Mouse (Mus musculus) kidney, postnatal 14 days (tissue): Measurements from ENCODE around the gene Gm29609.

Source experiments
- DNase-seq: peaks from one replicate; pipeline ENCODE4 v3.0.0; 2022; ENCODE audit warnings: mixed read lengths

Gm29609 gene

DNA sequence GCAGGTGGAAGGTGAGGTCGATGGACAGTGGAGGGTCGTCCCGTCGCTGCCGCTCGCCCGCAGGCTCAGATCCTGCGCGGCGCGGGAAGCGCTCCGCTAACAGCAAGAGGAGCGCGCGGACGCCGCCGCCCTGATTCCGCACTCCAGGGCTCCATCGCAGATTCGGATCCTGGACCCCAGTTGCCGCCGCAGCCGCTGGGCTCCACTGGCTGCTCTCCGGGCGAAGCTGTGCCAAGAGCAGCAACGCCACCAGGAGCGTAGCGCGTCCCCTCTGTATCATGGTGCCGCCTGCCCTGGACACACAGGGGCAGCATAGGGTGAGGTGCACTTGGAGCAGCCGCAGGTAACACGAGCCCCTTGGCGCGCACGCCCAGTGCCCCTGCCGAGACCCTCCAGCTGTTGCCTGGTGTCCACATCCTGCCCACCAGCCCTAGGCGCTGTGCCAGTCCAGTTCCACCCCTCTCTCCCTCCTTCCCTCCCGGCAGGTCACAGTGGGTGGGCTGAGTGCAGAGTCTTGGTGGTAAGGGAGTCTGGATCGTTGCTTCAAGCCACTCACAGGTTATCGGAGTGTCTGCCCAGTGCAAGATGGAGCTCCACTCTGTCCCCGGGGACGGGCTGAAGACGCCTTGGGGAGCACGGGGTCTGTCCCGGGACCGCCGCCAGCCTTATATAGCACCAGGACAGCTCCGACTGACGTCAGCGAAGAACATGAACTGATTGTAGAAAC is 41.3 kb downstream of the Gm29609 start, which contains the start of gene Ucn:
Gene Ucn, minus strand, starts transcription at position 589 of the 727 bp plus-strand sequence.
- no peak for DNase-seq

DNA sequence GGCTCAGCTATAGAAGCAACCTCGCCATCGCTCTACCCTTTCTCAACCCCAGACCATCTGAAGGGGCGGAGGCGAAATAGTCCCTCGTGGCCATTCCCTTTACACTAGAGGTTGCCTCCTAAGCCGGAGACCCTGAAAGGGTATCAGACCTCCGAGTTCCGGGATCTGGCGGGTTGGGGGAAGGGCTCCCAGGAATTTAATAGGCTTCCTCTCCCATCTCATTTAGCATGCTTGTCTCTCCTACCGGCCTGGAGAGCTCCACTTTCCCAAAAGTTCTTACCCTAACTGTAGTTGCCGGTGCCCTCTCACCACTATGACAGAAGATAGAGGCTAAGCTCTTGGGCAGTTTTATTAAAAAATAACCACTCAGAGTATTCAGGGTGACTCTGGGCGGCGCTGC is 42.1 kb downstream of the Gm29609 start:
- DNase-seq: no peak

GRCm38 (mm10) chr5:31136730-31137424 is 42.8 kb downstream of the Gm29609 start:
- no peak for DNase-seq

DNA sequence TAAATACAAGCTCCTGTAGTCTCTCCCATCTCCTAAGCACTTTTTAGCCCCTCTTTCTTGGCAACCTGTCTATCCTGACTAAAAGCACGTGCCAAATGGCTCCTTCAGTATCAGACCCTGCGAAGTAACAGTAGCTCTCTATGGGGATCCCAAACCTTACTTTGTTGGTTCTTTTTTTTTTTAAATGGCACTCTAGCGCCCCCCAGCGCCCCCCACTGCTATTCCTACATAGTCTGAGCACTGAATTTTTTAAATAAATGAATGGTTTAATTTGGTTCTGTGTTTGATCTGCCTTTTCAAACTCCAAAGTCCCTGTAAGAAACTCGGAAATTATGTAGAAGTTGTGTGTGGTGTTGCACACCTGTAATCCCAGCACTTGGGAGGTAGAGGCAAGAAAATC is 53.7 kb downstream of the Gm29609 start:
- DNase-seq: no peak

DNA sequence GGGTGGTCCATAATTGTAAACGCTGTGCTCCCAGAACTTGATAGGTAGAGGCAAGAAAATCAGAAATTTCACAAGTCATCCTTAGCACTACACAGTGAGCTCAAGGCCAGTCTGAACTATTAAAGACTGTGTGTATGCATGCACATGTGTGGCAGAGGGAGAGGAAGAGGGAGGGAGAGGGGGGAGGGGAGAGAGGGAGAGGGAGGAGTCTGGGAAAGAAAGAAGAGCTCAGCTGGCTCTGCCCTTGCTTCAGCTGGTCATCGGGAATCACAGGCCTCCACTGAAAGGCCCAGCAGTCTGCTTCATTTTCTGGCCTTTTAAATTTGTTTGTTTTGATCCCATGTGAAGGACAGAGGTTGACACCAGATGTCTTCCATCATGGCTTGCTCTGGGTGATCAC is 56.2 kb downstream of the Gm29609 start:
- DNase-seq: no peak

GRCm38 (mm10) chr5:31121111-31121510 is 58.6 kb downstream of the Gm29609 start:
- DNase-seq: no peak

GRCm38 (mm10) chr5:31116912-31117311 is 62.8 kb downstream of the Gm29609 start:
- DNase-seq: no peak

- DNase-seq: no peak
Measured at GRCm38 (mm10) chr5:31116354-31116753, 63.4 kb downstream of the Gm29609 start, which contains the start of gene Trim54. Gene Trim54 (plus strand): TSS chr5:31116712.

- peak; percentile 14 for DNase-seq
Measured at GRCm38 (mm10) chr5:31110781-31111180, 68.9 kb downstream of the Gm29609 start.

DNA sequence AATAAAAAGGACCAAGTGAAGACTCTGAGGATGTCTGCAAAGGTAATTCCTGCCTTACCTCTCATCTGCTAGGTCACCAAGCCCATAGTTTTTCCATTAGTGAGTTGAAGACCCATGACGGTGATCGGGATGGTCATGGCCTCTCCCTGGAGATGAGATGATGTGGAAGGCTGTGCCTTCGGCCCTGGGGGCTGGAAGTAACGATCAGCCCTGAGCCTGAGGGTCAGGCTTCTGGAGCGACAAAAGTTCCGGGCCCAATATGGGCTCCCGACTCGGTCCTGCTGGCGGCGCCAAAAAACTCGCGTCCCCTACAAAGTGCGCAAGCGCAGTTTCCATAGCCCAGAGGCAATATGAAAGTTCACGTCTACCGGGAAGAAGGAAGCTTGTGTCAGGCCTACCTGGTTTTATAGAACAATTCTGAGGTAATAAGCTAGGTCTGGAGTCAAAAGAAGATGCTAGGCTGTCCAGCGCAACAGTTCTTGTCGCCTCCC is 71.7 kb downstream of the Gm29609 start, which contains the start of gene Slc30a3:
Gene Slc30a3, minus strand, starts transcription at position 238 of the 491 bp plus-strand sequence.
- DNase-seq: no peak

DNA sequence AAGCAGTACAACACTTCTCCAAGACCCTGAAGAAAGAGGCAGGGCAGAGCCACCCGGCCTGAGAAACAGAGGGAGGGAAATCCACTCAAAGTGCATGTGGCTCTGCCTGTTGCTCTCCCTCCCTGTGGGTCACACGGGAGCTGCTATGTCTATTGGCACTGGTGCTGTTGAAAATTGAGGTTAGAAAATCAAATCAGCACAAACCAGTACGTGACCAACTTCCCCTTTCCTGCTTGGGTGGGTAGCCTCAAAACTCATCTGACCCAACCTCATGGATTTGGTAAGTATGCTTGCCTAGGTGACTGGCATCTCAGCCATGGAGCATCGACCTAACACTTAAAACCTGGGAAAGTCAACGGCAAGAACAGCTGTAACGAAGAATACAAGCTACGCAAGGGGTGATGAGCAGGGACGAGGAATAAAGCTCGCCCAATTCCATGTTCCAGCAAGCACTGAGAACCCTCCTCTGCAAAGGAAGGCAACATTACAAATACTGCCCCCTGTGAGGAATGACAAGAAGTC is 73.8 kb downstream of the Gm29609 start, which contains the start of gene Dnajc5g:
Gene Dnajc5g, plus strand, starts transcription at position 472 of the 522 bp plus-strand sequence.
- DNase-seq: no peak

DNA sequence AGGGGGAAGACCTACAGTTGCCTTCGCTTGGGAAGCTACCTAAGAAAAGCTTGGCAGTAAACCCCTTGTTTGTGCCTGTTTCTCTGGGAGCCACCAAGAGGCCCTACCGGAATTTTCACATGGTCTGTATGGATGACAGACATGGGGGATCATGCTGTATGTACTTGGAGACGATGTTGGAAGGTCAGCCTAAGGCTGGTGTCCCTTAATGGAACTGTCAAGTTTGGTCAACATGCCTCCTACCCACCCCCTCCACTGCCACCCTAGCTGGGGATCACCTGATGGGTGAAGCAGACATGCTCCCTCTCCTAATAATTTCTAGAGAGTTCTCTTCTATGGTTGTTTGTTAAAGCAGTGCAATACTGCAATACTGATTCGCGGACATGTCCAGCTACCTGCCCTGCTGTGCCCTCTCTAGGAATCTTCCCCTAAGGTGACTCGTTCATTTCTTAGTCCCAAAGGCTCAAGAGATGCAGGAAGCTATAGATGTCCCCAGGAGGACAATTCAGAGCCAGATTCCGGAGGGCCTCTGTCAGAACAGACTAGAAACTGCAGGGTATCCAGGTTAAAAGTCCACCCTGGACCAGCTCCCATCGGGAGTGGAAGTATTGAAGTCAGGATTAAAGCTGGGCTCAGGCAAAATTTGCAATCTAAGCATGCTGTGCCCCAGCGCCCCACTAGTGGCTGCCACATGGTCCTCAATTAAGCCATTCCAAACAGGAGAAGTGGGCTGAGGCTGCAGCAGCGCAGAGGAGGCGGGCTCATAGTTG is 83.8 kb downstream of the Gm29609 start:
- no peak for DNase-seq

GRCm38 (mm10) chr5:31094799-31095691 is 84.7 kb downstream of the Gm29609 start:
- DNase-seq: peak; percentile 60
